Mouse (Mus musculus): ENCODE results near the gene Mvb12b.

DNA sequence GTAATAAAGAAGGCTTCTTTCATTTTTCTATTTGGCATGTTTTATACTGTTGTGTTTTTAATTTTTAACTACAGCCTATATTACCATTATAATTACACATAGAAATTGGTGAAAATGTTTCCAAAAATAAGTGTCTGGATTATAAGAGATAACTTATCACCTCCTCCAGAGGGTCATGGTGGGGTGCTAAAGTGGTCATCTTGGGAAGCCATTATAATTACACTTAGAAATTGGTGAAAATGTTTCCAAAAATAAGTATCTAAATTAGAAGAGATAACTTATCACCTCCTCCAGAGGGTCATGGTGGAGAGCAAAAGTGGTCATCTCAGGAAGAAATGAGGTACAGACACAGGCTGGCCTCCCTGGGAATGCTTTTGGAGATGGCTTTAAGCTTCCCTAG, 48.5 kb downstream of the Mvb12b start:
- no peak for TF ChIP-seq CTCF (IDR thresholded peaks at IDR 0.05; ENCODE audit: borderline replicate concordance, control insufficient read depth, extremely low read depth, insufficient read depth, low read length, poor library complexity)
- no peak for TF ChIP-seq POLR2A (IDR thresholded peaks at IDR 0.05; ENCODE audit: control insufficient read depth, extremely low read depth, insufficient read depth, low read length, poor library complexity)
